Mouse (Mus musculus) testis, adult 2 months (tissue): ENCODE measurements around the gene Med12l.

Source experiments
- CTCF ChIP-seq: fragments of 200-500 bp; IDR thresholded peaks from 2 replicates; pipeline ENCODE4 v1.5.1; 2012; ENCODE audit warnings: low read depth, mild to moderate bottlenecking, inconsistent platforms, low read length, moderate library complexity; ENCODE audit not compliant: control insufficient read depth, insufficient read depth, insufficient replicate concordance
- POLR2A ChIP-seq: fragments of 200-500 bp; IDR thresholded peaks from 2 replicates; pipeline ENCODE4 v1.6.1; 2012; ENCODE audit warnings: low read depth, mild to moderate bottlenecking, inconsistent platforms, low read length, moderate library complexity; ENCODE audit not compliant: control insufficient read depth

GRCm38 (mm10) chr3:59062141-59062540 lies 56.5 kb downstream of the Med12l start:
- no peak for TF ChIP-seq CTCF
- no peak for TF ChIP-seq POLR2A
